Mouse (Mus musculus): ENCODE measurements around the gene Uqcr11. TPM values are rescaled to one million over a fixed set of nuclear protein-coding genes. Genes with fewer than 3 reads are reported as not detected.

Uqcr11 gene
- polyA plus RNA-seq (2012; fragmentation: generic; extraction: Trizol) = 1,025 TPM
- long read RNA-seq, experiment 1, transcript Uqcr11-201 (3 exons, 445 nt) = major isoform, 306 of 319 reads
- long read RNA-seq, experiment 1, partial matches to known transcripts = 5 of 319 reads
- long read RNA-seq, experiment 1, other reads (novel, unspliced or antisense) = 5 of 319 reads
- long read RNA-seq, experiment 2, transcript Uqcr11-201 (3 exons, 445 nt) = major isoform, 16 of 19 reads
- long read RNA-seq, experiment 2, partial matches to known transcripts = 1 of 19 reads
- long read RNA-seq, experiment 2, other reads (novel, unspliced or antisense) = 2 of 19 reads

DNA sequence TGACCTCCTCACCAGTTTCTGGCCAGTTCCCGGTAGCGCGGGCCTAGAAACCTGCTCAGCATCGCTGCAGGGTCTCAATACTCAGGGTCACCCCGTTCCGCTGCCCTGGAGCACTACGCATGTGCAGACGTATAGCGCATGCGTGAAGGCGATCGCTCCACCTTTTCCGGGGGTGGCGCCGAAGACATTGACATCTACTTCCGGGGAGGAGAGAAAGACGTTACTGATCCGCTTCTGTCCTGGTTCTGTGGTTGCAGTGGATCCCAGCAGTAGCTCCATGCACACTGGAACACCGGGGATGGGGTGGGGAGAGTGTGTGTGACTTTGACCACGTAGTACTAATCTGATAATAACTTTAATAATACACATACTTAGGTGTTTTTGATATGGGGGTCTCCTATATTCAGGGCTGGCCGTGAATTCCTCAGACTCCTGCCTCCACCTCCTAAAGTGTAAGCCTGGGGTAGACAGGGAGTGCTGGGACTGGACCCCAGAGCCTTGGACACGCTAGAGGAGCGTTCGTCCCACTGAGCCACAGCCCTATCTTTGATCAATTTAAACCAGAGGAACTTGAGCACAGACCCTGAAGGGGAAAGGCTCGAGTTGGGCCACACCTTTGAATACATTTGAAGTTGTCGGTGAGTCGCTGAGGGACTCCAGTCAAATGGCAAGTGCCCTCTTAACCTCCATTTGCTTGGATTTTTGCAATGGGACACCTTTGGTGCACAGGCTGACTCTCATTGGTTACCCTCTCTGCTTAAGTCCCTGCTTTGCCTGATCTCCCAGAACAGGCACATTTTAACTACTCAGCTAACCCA, at the start of gene Uqcr11:
Gene Uqcr11 (minus strand): TSS at position 147 of the 818 bp plus-strand sequence.
- H3ac ChIP-seq (ENCODE audit: control insufficient read depth, insufficient read length, low read depth) = peak within 1 kb of the TSS; percentile 94
- TF ChIP-seq FOSL1 (IDR thresholded peaks at IDR 0.05; ENCODE audit: insufficient read depth, low read length, poor library complexity, severe bottlenecking) (no peak), MAX (IDR thresholded peaks at IDR 0.05) (no peak), USF1 (IDR thresholded peaks at IDR 0.05; ENCODE audit: low read depth) (no peak), CEBPB (IDR thresholded peaks at IDR 0.05; ENCODE audit: low read depth) (no peak), MYOG (IDR thresholded peaks at IDR 0.05; ENCODE audit: control insufficient read depth, extremely low read depth, insufficient read length) (no peak), MYOD1 (IDR thresholded peaks at IDR 0.05; ENCODE audit: control insufficient read depth, insufficient read length, low read depth) (no peak), CTCF (IDR thresholded peaks at IDR 0.05; ENCODE audit: control insufficient read depth, insufficient read depth, insufficient read length) (no peak)
- H3K79me2 ChIP-seq (ENCODE audit: control insufficient read depth, insufficient read depth) = peaks cover 35% of the 10 kb centered on the region
- peaks cover 48% of the 10 kb centered on the region for H3K36me3 ChIP-seq (ENCODE audit: control insufficient read depth, insufficient read depth)
- peak within 1 kb of the TSS; percentile 71 for H3K4me3 ChIP-seq (ENCODE audit: insufficient read depth, poor library complexity, severe bottlenecking)
- H3K27me3 ChIP-seq (ENCODE audit: control insufficient read depth, insufficient read depth, insufficient read length) = no peaks in the 10 kb centered on the region
- peaks cover 29% of the 10 kb centered on the region for H3K79me3 ChIP-seq (ENCODE audit: low read depth)

DNA sequence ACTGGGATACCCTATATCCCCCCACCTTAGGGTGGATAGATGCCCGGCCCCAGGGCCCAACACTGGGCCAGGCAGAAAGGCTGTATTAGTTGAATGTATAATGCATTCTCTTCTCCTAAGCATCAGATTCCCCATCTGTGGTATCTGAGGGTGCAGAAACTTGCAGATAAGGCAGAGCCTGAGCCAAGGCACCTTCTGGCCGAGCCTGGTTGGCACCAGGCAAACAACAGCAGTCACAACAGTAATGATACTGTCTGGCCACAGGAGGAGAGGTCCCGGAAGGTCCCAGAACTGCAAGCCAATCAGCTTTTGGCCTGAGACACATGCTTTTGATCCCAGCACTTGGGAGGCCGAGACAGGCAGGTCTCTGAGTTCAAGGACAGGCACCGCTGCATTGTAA, 49.1 kb upstream of the Uqcr11 start:
- Histone ChIP-seq H3ac (ENCODE audit: control insufficient read depth, insufficient read length, low read depth) (no peak overlapping the region), H3K79me2 (ENCODE audit: control insufficient read depth, insufficient read depth) (no peaks in the 10 kb centered on the region), H3K79me3 (ENCODE audit: low read depth) (no peaks in the 10 kb centered on the region), H3K36me3 (ENCODE audit: control insufficient read depth, insufficient read depth) (no peaks in the 10 kb centered on the region), H3K27me3 (ENCODE audit: control insufficient read depth, insufficient read depth, insufficient read length) (peaks cover 7% of the 10 kb centered on the region), H3K4me3 (ENCODE audit: insufficient read depth, poor library complexity, severe bottlenecking) (no peak overlapping the region)
- TF ChIP-seq USF1 (IDR thresholded peaks at IDR 0.05; ENCODE audit: low read depth) = no peak
- TF ChIP-seq CTCF (IDR thresholded peaks at IDR 0.05; ENCODE audit: control insufficient read depth, insufficient read depth, insufficient read length) = no peak
- TF ChIP-seq FOSL1 (IDR thresholded peaks at IDR 0.05; ENCODE audit: insufficient read depth, low read length, poor library complexity, severe bottlenecking) = no peak
- TF ChIP-seq MYOD1 (IDR thresholded peaks at IDR 0.05; ENCODE audit: control insufficient read depth, insufficient read length, low read depth) = no peak
- no peak for TF ChIP-seq MAX (IDR thresholded peaks at IDR 0.05)
- TF ChIP-seq MYOG (IDR thresholded peaks at IDR 0.05; ENCODE audit: control insufficient read depth, extremely low read depth, insufficient read length) = no peak
- no peak for TF ChIP-seq CEBPB (IDR thresholded peaks at IDR 0.05; ENCODE audit: low read depth)

DNA sequence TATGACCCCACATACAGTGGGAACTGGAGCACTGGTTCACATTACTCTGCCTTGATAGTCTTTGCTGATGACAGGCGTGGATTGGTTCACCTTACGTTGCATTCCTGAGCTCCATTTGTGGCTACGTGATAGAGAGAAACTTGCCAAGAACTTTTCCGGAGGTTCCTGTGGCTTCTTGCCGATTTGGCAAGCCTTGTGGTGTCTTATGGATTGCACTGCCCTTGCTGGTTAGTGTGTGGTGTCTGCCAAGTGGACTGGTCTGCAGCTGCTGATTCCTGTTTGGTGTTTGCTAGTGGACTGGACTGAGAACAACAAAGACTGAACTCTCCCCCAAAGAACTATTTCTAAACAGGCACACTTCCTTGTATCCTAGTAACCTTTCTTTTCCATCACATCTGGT, 48.2 kb upstream of the Uqcr11 start:
- TF ChIP-seq FOSL1 (IDR thresholded peaks at IDR 0.05; ENCODE audit: insufficient read depth, low read length, poor library complexity, severe bottlenecking) (no peak), USF1 (IDR thresholded peaks at IDR 0.05; ENCODE audit: low read depth) (no peak), CEBPB (IDR thresholded peaks at IDR 0.05; ENCODE audit: low read depth) (no peak), MYOG (IDR thresholded peaks at IDR 0.05; ENCODE audit: control insufficient read depth, extremely low read depth, insufficient read length) (no peak), MAX (IDR thresholded peaks at IDR 0.05) (no peak), CTCF (IDR thresholded peaks at IDR 0.05; ENCODE audit: control insufficient read depth, insufficient read depth, insufficient read length) (no peak), MYOD1 (IDR thresholded peaks at IDR 0.05; ENCODE audit: control insufficient read depth, insufficient read length, low read depth) (no peak)
- Histone ChIP-seq H3ac (ENCODE audit: control insufficient read depth, insufficient read length, low read depth) (no peak overlapping the region), H3K4me3 (ENCODE audit: insufficient read depth, poor library complexity, severe bottlenecking) (no peak overlapping the region), H3K79me3 (ENCODE audit: low read depth) (no peaks in the 10 kb centered on the region), H3K27me3 (ENCODE audit: control insufficient read depth, insufficient read depth, insufficient read length) (peaks cover 7% of the 10 kb centered on the region), H3K79me2 (ENCODE audit: control insufficient read depth, insufficient read depth) (no peaks in the 10 kb centered on the region), H3K36me3 (ENCODE audit: control insufficient read depth, insufficient read depth) (no peaks in the 10 kb centered on the region)

DNA sequence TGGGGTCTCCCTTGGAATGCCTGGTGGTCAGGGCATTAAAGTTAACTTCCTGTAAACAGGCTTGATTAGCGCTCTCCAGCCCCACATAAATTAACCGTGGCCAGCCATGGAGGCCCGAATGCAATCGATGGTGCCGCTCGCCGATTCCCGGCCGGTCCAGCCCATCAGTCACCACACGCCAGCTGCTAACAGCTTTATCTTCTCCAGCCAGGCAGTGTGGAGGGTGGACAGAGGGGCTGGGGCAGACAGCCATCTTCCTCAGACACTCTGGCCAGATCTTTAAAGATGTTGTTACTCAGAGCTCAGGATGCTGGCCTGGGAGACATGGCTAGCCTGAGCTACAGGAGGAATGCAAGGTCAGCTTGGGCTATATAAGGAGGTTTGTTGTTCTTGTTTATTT, 47.0 kb upstream of the Uqcr11 start:
- Histone ChIP-seq H3K79me3 (ENCODE audit: low read depth) (no peaks in the 10 kb centered on the region), H3K36me3 (ENCODE audit: control insufficient read depth, insufficient read depth) (no peaks in the 10 kb centered on the region), H3ac (ENCODE audit: control insufficient read depth, insufficient read length, low read depth) (no peak overlapping the region), H3K79me2 (ENCODE audit: control insufficient read depth, insufficient read depth) (no peaks in the 10 kb centered on the region), H3K4me3 (ENCODE audit: insufficient read depth, poor library complexity, severe bottlenecking) (no peak overlapping the region), H3K27me3 (ENCODE audit: control insufficient read depth, insufficient read depth, insufficient read length) (peaks cover 7% of the 10 kb centered on the region)
- TF ChIP-seq FOSL1 (IDR thresholded peaks at IDR 0.05; ENCODE audit: insufficient read depth, low read length, poor library complexity, severe bottlenecking) (no peak), CTCF (IDR thresholded peaks at IDR 0.05; ENCODE audit: control insufficient read depth, insufficient read depth, insufficient read length) (no peak), USF1 (IDR thresholded peaks at IDR 0.05; ENCODE audit: low read depth) (no peak), MYOG (IDR thresholded peaks at IDR 0.05; ENCODE audit: control insufficient read depth, extremely low read depth, insufficient read length) (no peak), MYOD1 (IDR thresholded peaks at IDR 0.05; ENCODE audit: control insufficient read depth, insufficient read length, low read depth) (no peak), MAX (IDR thresholded peaks at IDR 0.05) (no peak), CEBPB (IDR thresholded peaks at IDR 0.05; ENCODE audit: low read depth) (no peak)

DNA sequence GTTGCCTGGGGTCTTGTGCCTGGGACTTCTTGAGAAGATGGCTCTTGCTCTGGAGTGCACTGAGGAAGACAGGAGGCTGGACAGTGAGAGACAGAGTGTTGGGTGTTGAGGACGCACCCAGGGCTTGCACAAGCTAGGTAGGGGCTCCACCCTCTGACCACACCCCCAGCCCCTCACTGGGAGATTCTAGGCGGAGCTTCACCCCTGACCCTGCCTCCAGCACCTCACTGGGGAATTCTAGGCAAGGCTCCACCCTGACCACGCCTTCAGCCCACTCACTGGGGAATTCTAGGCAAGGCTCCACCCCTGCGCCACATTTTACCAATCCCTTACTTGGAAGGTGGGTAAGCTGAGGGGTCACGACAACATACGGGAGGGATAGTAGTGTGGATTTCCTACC, 44.0 kb upstream of the Uqcr11 start:
- no peaks in the 10 kb centered on the region for H3K79me2 ChIP-seq (ENCODE audit: control insufficient read depth, insufficient read depth)
- H3ac ChIP-seq (ENCODE audit: control insufficient read depth, insufficient read length, low read depth) = no peak overlapping the region
- no peaks in the 10 kb centered on the region for H3K36me3 ChIP-seq (ENCODE audit: control insufficient read depth, insufficient read depth)
- H3K27me3 ChIP-seq (ENCODE audit: control insufficient read depth, insufficient read depth, insufficient read length) = peaks cover 20% of the 10 kb centered on the region
- no peak for TF ChIP-seq CEBPB (IDR thresholded peaks at IDR 0.05; ENCODE audit: low read depth)
- no peak for TF ChIP-seq MYOG (IDR thresholded peaks at IDR 0.05; ENCODE audit: control insufficient read depth, extremely low read depth, insufficient read length)
- no peak for TF ChIP-seq MAX (IDR thresholded peaks at IDR 0.05)
- no peak for TF ChIP-seq FOSL1 (IDR thresholded peaks at IDR 0.05; ENCODE audit: insufficient read depth, low read length, poor library complexity, severe bottlenecking)
- TF ChIP-seq MYOD1 (IDR thresholded peaks at IDR 0.05; ENCODE audit: control insufficient read depth, insufficient read length, low read depth) = no peak
- TF ChIP-seq CTCF (IDR thresholded peaks at IDR 0.05; ENCODE audit: control insufficient read depth, insufficient read depth, insufficient read length) = no peak
- no peak for TF ChIP-seq USF1 (IDR thresholded peaks at IDR 0.05; ENCODE audit: low read depth)
- H3K79me3 ChIP-seq (ENCODE audit: low read depth) = no peaks in the 10 kb centered on the region
- no peak overlapping the region for H3K4me3 ChIP-seq (ENCODE audit: insufficient read depth, poor library complexity, severe bottlenecking)

Measured in C2C12 (cell line).